Mouse (Mus musculus) heart, embryonic 16.5 days (tissue): Measurements from ENCODE around the gene Olfml2b. TPM values are rescaled to one million over a fixed set of nuclear protein-coding genes. Genes with fewer than 3 reads are reported as not detected.

Experiments
- ATAC-seq: fragments of 200-750 bp; cut with Nextera tagmentation; replicated peaks from 2 replicates; pipeline ENCODE4 v1.8.0; 2017; ENCODE audit warnings: moderate number of reproducible peaks; ENCODE audit not compliant: insufficient read depth, low FRiP score; ENCODE audit errors: extremely low read depth
- H3K27ac ChIP-seq: fragments of 300-500 bp; sonication (generic); 2 replicates; pipeline ENCODE4 v1.5.1; 2014; ENCODE audit warnings: mild to moderate bottlenecking, low read length, control low read depth, moderate library complexity
- H3K27me3 ChIP-seq: fragments of 300-500 bp; sonication (generic); 2 replicates; pipeline ENCODE4 v1.6.1; 2014; ENCODE audit warnings: low read length, mixed read lengths; ENCODE audit not compliant: control insufficient read depth, insufficient read depth
- H3K36me3 ChIP-seq: fragments of 300-500 bp; sonication (generic); 2 replicates; pipeline ENCODE4 v1.6.1; 2014; ENCODE audit not compliant: control insufficient read depth, insufficient read depth
- H3K4me1 ChIP-seq: fragments of 300-500 bp; sonication (generic); 2 replicates; pipeline ENCODE4 v1.6.1; 2014; ENCODE audit warnings: low read length, mixed read lengths; ENCODE audit not compliant: control insufficient read depth, insufficient read depth
- H3K4me2 ChIP-seq: fragments of 300-500 bp; sonication (generic); 2 replicates; pipeline ENCODE4 v1.6.1; 2014; ENCODE audit warnings: low read depth, mild to moderate bottlenecking, control low read depth, low read length
- H3K4me3 ChIP-seq: fragments of 300-500 bp; sonication (generic); 2 replicates; pipeline ENCODE4 v1.5.1; 2014; ENCODE audit warnings: mild to moderate bottlenecking, control low read depth, low read length
- H3K9ac ChIP-seq: fragments of 300-500 bp; sonication (generic); 2 replicates; pipeline ENCODE4 v1.6.1; 2014; ENCODE audit warnings: low read length, control low read depth
- H3K9me3 ChIP-seq: fragments of 300-500 bp; sonication (generic); replicated peaks from 2 replicates; pipeline ENCODE4 v1.6.1; 2016; ENCODE audit warnings: low read length; ENCODE audit not compliant: control insufficient read depth
- WGBS: fragments of 180-500 bp; shearing (Covaris S2); extraction: QIAGEN DNeasy Blood & Tissue Kit; methylation state at CpG from one replicate; pipeline ENCODE4 v1.1.7; 2014; 5-methylcytosine and 5-hydroxymethylcytosine counted together
- polyA plus RNA-seq: library from polyadenylated mRNA; unstranded; fragments of >200 nt; fragmentation: Nextera tagmentation; extraction: Ambion mirVana; gene quantifications from 2 replicates; pipeline ENCODE4 v1.2.1, GENCODE M21; 2015

Gene Olfml2b
- polyA plus RNA-seq, 1 experiment from 2014 or later, result 30.2 TPM

DNA sequence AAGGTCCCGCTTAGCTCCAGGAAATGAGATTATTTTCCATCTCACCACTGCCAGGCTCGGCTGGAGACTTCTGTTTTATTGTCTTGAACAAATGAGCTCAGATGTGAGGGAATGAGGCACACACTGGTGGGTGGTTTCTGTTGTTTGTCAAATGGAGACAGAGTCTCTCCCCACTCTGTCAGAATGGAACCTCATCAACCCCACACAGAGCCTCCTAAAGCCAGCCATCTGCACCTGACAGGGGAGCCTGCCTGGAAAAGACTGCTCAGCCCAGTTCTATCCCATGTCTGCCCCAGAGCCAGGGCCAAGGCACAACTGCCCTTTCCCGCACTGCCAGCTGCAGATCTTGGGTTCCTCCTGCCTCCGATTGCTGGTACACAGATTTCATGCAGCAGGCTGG, 34.5 kb downstream of the Olfml2b start:
- no peak for ATAC-seq
- H3K4me1 ChIP-seq, result no peaks in the 10 kb centered on the region
- no peak overlapping the region for H3K27ac ChIP-seq
- H3K4me2 ChIP-seq, result no peak overlapping the region
- no peaks in the 10 kb centered on the region for H3K27me3 ChIP-seq
- WGBS, result 79% methylated on average over 4 of the region's 4 CpGs
- H3K9me3 ChIP-seq, result no peaks in the 10 kb centered on the region; the same call in 1 of the 2 replicates
- no peak overlapping the region for H3K4me3 ChIP-seq
- H3K36me3 ChIP-seq, result peaks cover 15% of the 10 kb centered on the region
- H3K9ac ChIP-seq, result no peak overlapping the region

DNA sequence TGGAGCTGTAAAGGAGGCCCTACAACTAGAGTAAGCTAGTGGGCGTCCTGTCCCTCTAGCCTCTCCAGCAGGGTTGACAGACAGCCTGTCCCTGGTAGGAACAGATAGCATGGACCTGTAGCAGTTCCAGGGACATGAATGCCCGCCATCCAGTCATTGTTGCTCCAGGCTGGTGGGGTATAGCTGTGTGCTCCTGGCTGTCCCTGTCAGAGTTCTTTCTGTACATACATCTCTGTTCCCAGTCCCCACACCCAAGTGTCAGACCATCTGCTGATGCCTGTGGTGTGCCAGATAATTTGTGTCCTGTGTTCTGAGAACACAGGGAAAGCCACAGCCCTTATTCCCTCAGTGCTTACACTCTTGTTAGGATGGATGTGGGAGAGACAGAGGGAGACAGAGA, 35.3 kb downstream of the Olfml2b start:
- ATAC-seq, result no peak
- H3K9me3 ChIP-seq, result no peaks in the 10 kb centered on the region; the same call in 1 of the 2 replicates
- H3K4me3 ChIP-seq, result no peak overlapping the region
- WGBS, result 72% methylated on average over 2 of the region's 2 CpGs
- peaks cover 15% of the 10 kb centered on the region for H3K36me3 ChIP-seq
- no peak overlapping the region for H3K9ac ChIP-seq
- no peaks in the 10 kb centered on the region for H3K4me1 ChIP-seq
- no peak overlapping the region for H3K27ac ChIP-seq
- no peaks in the 10 kb centered on the region for H3K27me3 ChIP-seq
- no peak overlapping the region for H3K4me2 ChIP-seq

DNA sequence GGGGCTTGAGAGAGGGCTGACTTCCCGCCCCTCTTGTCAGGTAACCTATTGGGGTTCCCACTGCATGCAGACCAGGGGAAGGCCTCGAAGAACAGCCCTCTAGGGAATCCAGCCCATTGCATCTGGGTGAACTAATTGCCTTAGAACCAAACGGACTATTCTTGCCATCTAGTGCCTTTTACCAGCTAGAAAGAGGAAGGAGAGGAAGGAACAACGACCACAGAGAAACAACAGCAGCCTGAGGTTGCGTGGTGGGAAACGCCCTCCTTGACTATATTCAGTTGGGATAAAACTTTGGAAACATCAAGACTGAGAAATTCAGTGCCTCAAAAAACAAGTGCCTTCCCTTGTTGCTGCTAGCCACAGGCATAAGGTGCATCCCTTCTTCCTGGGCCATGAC, 39.5 kb downstream of the Olfml2b start:
- Histone ChIP-seq H3K27me3 (no peaks in the 10 kb centered on the region), H3K4me3 (no peak overlapping the region), H3K36me3 (peaks cover 11% of the 10 kb centered on the region), H3K4me2 (no peak overlapping the region), H3K27ac (no peak overlapping the region), H3K9me3 (no peaks in the 10 kb centered on the region), H3K4me1 (no peaks in the 10 kb centered on the region), H3K9ac (no peak overlapping the region)
- no peak for ATAC-seq
- whole genome bisulfite sequencing, result 70% methylated on average over 6 of the region's 6 CpGs

- WGBS, result 91% methylated on average over 8 of the region's 8 CpGs
- Histone ChIP-seq H3K4me1 (peaks cover 2% of the 10 kb centered on the region; the same call in 1 of the 2 replicates), H3K36me3 (no peaks in the 10 kb centered on the region), H3K4me2 (no peak overlapping the region), H3K9ac (no peak overlapping the region), H3K4me3 (no peak overlapping the region), H3K27ac (no peak overlapping the region), H3K9me3 (no peaks in the 10 kb centered on the region), H3K27me3 (no peaks in the 10 kb centered on the region)
- ATAC-seq, result no peak
Observed at GRCm38 (mm10) chr1:170689773-170690172, 45.4 kb downstream of the Olfml2b start.

- H3K9me3 ChIP-seq, result no peaks in the 10 kb centered on the region
- no peak overlapping the region for H3K4me3 ChIP-seq
- H3K4me1 ChIP-seq, result peaks cover 2% of the 10 kb centered on the region; the same call in 1 of the 2 replicates
- no peaks in the 10 kb centered on the region for H3K27me3 ChIP-seq
- ATAC-seq, result no peak
- no peak overlapping the region for H3K9ac ChIP-seq
- H3K36me3 ChIP-seq, result no peaks in the 10 kb centered on the region
- no peak overlapping the region for H3K27ac ChIP-seq
- H3K4me2 ChIP-seq, result no peak overlapping the region
- WGBS, result 83% methylated on average over 5 of the region's 5 CpGs
Observed at GRCm38 (mm10) chr1:170691301-170691700, 47.0 kb downstream of the Olfml2b start.

- ATAC-seq, result no peak
- Histone ChIP-seq H3K9me3 (no peaks in the 10 kb centered on the region), H3K4me1 (peaks cover 10% of the 10 kb centered on the region; the same call in 1 of the 2 replicates), H3K27me3 (no peaks in the 10 kb centered on the region), H3K4me2 (no peak overlapping the region), H3K4me3 (no peak overlapping the region), H3K27ac (peak overlapping the region; percentile 4; the same call in 1 of the 2 replicates), H3K36me3 (no peaks in the 10 kb centered on the region), H3K9ac (no peak overlapping the region)
- WGBS, result 37% methylated on average over 5 of the region's 5 CpGs
Observed at GRCm38 (mm10) chr1:170694821-170695291, 50.5 kb downstream of the Olfml2b start.

GRCm38 (mm10) chr1:170695326-170695725, 51.0 kb downstream of the Olfml2b start:
- H3K9me3 ChIP-seq, result no peaks in the 10 kb centered on the region
- H3K36me3 ChIP-seq, result no peaks in the 10 kb centered on the region
- H3K4me3 ChIP-seq, result no peak overlapping the region
- H3K4me2 ChIP-seq, result no peak overlapping the region
- no peaks in the 10 kb centered on the region for H3K27me3 ChIP-seq
- 88% methylated on average over 6 of the region's 6 CpGs for WGBS
- peaks cover 10% of the 10 kb centered on the region; the same call in 1 of the 2 replicates for H3K4me1 ChIP-seq
- no peak overlapping the region for H3K9ac ChIP-seq
- ATAC-seq, result no peak
- H3K27ac ChIP-seq, result no peak overlapping the region

- ATAC-seq, result no peak
- 93% methylated on average over 8 of the region's 8 CpGs for WGBS
- H3K4me1 ChIP-seq, result peaks cover 10% of the 10 kb centered on the region; the same call in 1 of the 2 replicates
Observed at GRCm38 (mm10) chr1:170696996-170697395, 52.7 kb downstream of the Olfml2b start.

DNA sequence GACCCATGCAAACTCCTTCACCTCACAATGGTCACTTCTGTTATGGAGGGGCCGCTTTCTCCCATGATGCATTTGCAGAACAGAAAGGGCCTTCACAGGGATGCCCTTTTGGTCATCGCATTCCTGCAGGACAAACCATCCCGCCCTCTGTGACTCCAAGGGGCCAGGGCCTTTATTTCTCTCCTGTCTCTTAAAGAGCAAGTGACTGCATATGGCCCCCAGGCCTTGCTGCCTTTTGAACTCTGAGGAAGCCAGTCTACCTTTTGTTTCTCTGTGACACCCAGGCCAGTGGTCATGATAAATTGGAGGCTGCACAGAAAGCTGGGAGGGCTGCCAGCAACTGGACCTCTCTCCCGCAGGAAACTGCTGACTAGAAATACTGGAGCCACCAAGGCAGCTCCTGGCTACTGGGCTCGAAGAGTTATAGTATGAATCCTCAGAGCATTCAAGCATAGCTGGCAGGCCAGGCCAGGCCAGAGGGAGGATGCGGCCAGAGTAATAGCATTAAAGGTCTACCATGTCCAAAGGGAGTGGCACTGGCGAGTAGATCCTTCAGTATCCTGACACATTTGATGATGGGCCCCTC, 53.5 kb downstream of the Olfml2b start:
- no peaks in the 10 kb centered on the region for H3K36me3 ChIP-seq
- no peak overlapping the region for H3K4me3 ChIP-seq
- H3K4me2 ChIP-seq, result no peak overlapping the region
- no peak overlapping the region for H3K27ac ChIP-seq
- H3K9me3 ChIP-seq, result no peaks in the 10 kb centered on the region
- no peaks in the 10 kb centered on the region for H3K27me3 ChIP-seq
- peaks cover 10% of the 10 kb centered on the region; the same call in 1 of the 2 replicates for H3K4me1 ChIP-seq
- no peak overlapping the region for H3K9ac ChIP-seq
- WGBS, result 80% methylated on average over 7 of the region's 7 CpGs
- ATAC-seq, result no peak

More at GRCm38 (mm10) chr1:170696996-170697395, 52.7 kb downstream of the Olfml2b start:
- Histone ChIP-seq H3K4me2 (no peak overlapping the region), H3K27me3 (no peaks in the 10 kb centered on the region), H3K9me3 (no peaks in the 10 kb centered on the region), H3K9ac (no peak overlapping the region), H3K4me3 (no peak overlapping the region), H3K27ac (no peak overlapping the region), H3K36me3 (no peaks in the 10 kb centered on the region)
